Mouse (Mus musculus): ENCODE measurements at regions not wholly inside any gene's neighbourhood (a gene's known extent, or its start where the extent isn't known, plus 50 kb on each side); places are given as distances from the start of the nearest gene placed in this dataset.

GRCm38 (mm10) chr8:89649207-89649890 lies 605.4 kb upstream of the Sall1 start:
- DNase-seq (ENCODE audit: low read depth) = no peak

- no peak for DNase-seq (ENCODE audit: low read depth)
Observed at GRCm38 (mm10) chr8:89646946-89647345, 603.0 kb upstream of the Sall1 start.

GRCm38 (mm10) chr8:89641339-89641738 lies 597.4 kb upstream of the Sall1 start:
- DNase-seq (ENCODE audit: low read depth) = no peak

- DNase-seq (ENCODE audit: low read depth) = no peak
Observed at GRCm38 (mm10) chr8:89634864-89635263, 590.9 kb upstream of the Sall1 start.

GRCm38 (mm10) chr8:89632304-89632703 lies 588.3 kb upstream of the Sall1 start:
- DNase-seq (ENCODE audit: low read depth) = no peak

- no peak for DNase-seq (ENCODE audit: low read depth)
Observed at GRCm38 (mm10) chr8:89630540-89630939, 586.6 kb upstream of the Sall1 start.

- no peak for DNase-seq (ENCODE audit: low read depth)
Observed at GRCm38 (mm10) chr8:89618089-89618488, 574.1 kb upstream of the Sall1 start.

- no peak for DNase-seq (ENCODE audit: low read depth)
Observed at GRCm38 (mm10) chr8:89615863-89616558, 572.0 kb upstream of the Sall1 start.

- no peak for DNase-seq (ENCODE audit: low read depth)
Observed at GRCm38 (mm10) chr8:89609074-89609473, 565.1 kb upstream of the Sall1 start.

- no peak for DNase-seq (ENCODE audit: low read depth)
Observed at GRCm38 (mm10) chr8:89605905-89606468, 562.0 kb upstream of the Sall1 start.

- DNase-seq (ENCODE audit: low read depth) = no peak
Observed at GRCm38 (mm10) chr8:89604461-89604860, 560.5 kb upstream of the Sall1 start.

GRCm38 (mm10) chr8:89596380-89596779 lies 552.4 kb upstream of the Sall1 start:
- no peak for DNase-seq (ENCODE audit: low read depth)

GRCm38 (mm10) chr8:89583091-89583490 lies 539.1 kb upstream of the Sall1 start:
- no peak for DNase-seq (ENCODE audit: low read depth)

- DNase-seq (ENCODE audit: low read depth) = no peak
Observed at GRCm38 (mm10) chr8:89582566-89582965, 538.6 kb upstream of the Sall1 start.

- peak; percentile 47 for DNase-seq (ENCODE audit: low read depth)
Observed at GRCm38 (mm10) chr8:89571816-89572215, 527.9 kb upstream of the Sall1 start.

- DNase-seq (ENCODE audit: low read depth) = no peak
Observed at GRCm38 (mm10) chr8:89570639-89571325, 526.8 kb upstream of the Sall1 start.

GRCm38 (mm10) chr8:89569406-89569805 lies 525.4 kb upstream of the Sall1 start:
- DNase-seq (ENCODE audit: low read depth) = no peak

- DNase-seq (ENCODE audit: low read depth) = no peak
Observed at GRCm38 (mm10) chr8:89568641-89569040, 524.7 kb upstream of the Sall1 start.

GRCm38 (mm10) chr8:89566986-89567385 lies 523.0 kb upstream of the Sall1 start:
- no peak for DNase-seq (ENCODE audit: low read depth)

GRCm38 (mm10) chr8:89566461-89566860 lies 522.5 kb upstream of the Sall1 start:
- DNase-seq (ENCODE audit: low read depth) = no peak

GRCm38 (mm10) chr8:89565147-89565826 lies 521.3 kb upstream of the Sall1 start:
- DNase-seq (ENCODE audit: low read depth) = no peak

GRCm38 (mm10) chr8:89563544-89563943 lies 519.6 kb upstream of the Sall1 start:
- DNase-seq (ENCODE audit: low read depth) = no peak

Measured in c-Kit-positive CD71-negative TER-119-negative erythroid progenitor cells, embryonic 14.5 days (primary cell).